Mouse (Mus musculus): Measurements from ENCODE around the gene Rpgrip1l. TPM values are rescaled to one million over a fixed set of nuclear protein-coding genes. Genes with fewer than 3 reads are reported as not detected.
A peak's percentile ranks its signal among the peaks of the same experiment; 100 is the strongest.

Gene Rpgrip1l
- total and polyA plus RNA-seq, 2 experiments from 2014 or later, result 9.1 to 9.6 TPM

DNA sequence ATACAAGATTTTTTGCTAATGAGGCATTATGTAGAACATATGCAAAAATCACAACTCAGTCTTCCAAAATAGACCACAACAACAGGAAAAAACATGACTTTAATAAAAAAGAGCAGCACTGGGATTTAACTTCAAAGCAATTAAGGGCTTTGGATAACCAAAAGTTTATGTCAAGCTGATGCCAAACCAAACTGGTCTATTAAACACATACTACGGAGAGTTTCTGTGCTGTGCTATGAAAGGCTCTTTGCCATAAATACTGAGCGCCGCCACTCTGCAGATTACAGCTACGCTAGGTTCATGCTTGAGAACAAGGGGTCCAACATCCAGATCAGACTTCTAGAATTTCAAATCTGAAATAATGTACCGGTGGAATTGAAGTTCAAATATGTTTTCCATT is 17.3 kb downstream of the Rpgrip1l start:
- no peak overlapping the region for H3K4me3 ChIP-seq (ENCODE audit: low read depth, low read length)
- H3K4me2 ChIP-seq (ENCODE audit: low read depth), result no peak overlapping the region
- H3K27me3 ChIP-seq (ENCODE audit: insufficient read depth, low read length), result no peaks in the 10 kb centered on the region
- DNase-seq (no peak), ATAC-seq (no peak)
- no peaks in the 10 kb centered on the region for H3K9me3 ChIP-seq (ENCODE audit: low read length)
- TF ChIP-seq CTCF (IDR thresholded peaks at IDR 0.05; ENCODE audit: low read depth), result no peak
- H3K27ac ChIP-seq (ENCODE audit: low read depth, low read length), result no peak overlapping the region
- H3K36me3 ChIP-seq (ENCODE audit: insufficient read depth), result peaks cover 10% of the 10 kb centered on the region
- 88% methylated on average over 5 of the region's 5 CpGs for WGBS
- H3K9ac ChIP-seq, result no peak overlapping the region
- H3K4me1 ChIP-seq (ENCODE audit: insufficient read depth), result no peaks in the 10 kb centered on the region

DNA sequence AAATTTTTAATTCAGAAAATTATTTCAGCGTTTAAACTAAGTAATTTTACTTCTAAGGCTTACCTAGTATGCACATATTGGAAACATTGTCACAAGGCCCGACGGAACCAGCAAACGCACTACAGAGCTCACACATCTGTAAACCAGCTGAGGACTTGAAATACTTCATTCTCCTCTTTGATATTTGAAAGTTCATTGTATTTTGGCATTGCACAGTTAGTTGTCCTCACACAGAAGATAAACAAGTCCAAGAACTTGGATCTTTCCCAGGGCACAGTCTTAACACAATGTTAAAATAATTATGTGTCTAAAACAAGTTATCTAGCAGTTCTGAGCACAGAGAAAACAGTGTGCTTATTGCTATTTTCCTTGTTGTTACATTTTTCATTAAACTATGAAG is 22.5 kb downstream of the Rpgrip1l start:
- DNase-seq (no peak), ATAC-seq (no peak)
- Histone ChIP-seq H3K27ac (ENCODE audit: low read depth, low read length) (no peak overlapping the region), H3K27me3 (ENCODE audit: insufficient read depth, low read length) (no peaks in the 10 kb centered on the region), H3K9me3 (ENCODE audit: low read length) (no peaks in the 10 kb centered on the region), H3K4me3 (ENCODE audit: low read depth, low read length) (no peak overlapping the region), H3K4me2 (ENCODE audit: low read depth) (no peak overlapping the region), H3K4me1 (ENCODE audit: insufficient read depth) (no peaks in the 10 kb centered on the region), H3K36me3 (ENCODE audit: insufficient read depth) (peaks cover 8% of the 10 kb centered on the region), H3K9ac (no peak overlapping the region)
- TF ChIP-seq CTCF (IDR thresholded peaks at IDR 0.05; ENCODE audit: low read depth), result no peak
- 91% methylated on average over 4 of the region's 4 CpGs for WGBS

DNA sequence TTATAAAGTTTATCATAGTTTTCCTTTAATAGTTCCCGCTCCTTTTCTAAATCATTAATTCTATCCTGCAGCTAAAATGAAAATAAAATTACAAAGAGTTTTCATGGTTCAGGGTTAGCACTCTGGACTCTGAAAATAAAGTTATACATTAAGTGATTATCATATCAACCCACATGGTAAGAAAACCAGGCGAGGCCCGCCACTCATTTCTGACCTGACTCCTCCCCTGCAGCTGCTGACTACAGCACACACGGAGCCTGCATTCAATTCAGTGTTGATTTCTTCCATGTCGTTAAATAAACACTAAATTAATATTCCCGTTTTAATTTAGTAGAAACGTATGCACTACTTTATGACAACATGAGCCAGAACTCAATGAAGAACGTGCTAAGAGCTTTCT is 26.8 kb downstream of the Rpgrip1l start:
- 70% methylated on average over 8 of the region's 8 CpGs for WGBS
- Histone ChIP-seq H3K36me3 (ENCODE audit: insufficient read depth) (peaks cover 8% of the 10 kb centered on the region; the same call in 1 of the 2 replicates), H3K4me3 (ENCODE audit: low read depth, low read length) (no peak overlapping the region), H3K4me2 (ENCODE audit: low read depth) (no peak overlapping the region), H3K27ac (ENCODE audit: low read depth, low read length) (no peak overlapping the region), H3K4me1 (ENCODE audit: insufficient read depth) (peaks cover 3% of the 10 kb centered on the region; the same call in 1 of the 2 replicates), H3K9ac (no peak overlapping the region), H3K9me3 (ENCODE audit: low read length) (no peaks in the 10 kb centered on the region), H3K27me3 (ENCODE audit: insufficient read depth, low read length) (no peaks in the 10 kb centered on the region)
- ATAC-seq (no peak), DNase-seq (no peak)
- no peak for TF ChIP-seq CTCF (IDR thresholded peaks at IDR 0.05; ENCODE audit: low read depth)

DNA sequence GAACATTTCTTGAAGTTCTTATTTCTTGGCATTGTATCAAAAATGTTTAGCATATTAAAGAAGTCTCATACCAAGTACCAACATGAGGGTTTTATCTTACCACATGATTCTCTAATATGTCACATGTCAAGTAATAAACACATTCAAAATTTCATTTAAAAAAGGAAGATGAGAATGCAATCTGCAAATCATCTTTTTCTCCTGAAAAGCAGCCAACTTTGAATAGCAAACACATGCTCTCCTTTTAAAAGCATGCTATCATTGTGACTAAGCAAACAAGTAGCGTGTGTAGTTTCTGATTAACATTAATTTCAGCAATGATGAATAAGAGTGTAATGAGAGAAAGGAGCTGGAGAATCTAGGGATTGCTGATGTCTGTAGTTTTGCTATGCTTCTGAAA is 29.2 kb downstream of the Rpgrip1l start:
- H3K4me3 ChIP-seq (ENCODE audit: low read depth, low read length), result no peak overlapping the region
- 41% methylated on average over 1 of the region's 1 CpGs for WGBS
- H3K9me3 ChIP-seq (ENCODE audit: low read length), result no peaks in the 10 kb centered on the region
- H3K27ac ChIP-seq (ENCODE audit: low read depth, low read length), result no peak overlapping the region
- no peaks in the 10 kb centered on the region for H3K27me3 ChIP-seq (ENCODE audit: insufficient read depth, low read length)
- ATAC-seq, result peak; percentile 48; the same call in 1 of the 2 replicates
- H3K36me3 ChIP-seq (ENCODE audit: insufficient read depth), result peaks cover 8% of the 10 kb centered on the region; the same call in 1 of the 2 replicates
- H3K4me2 ChIP-seq (ENCODE audit: low read depth), result no peak overlapping the region
- peak; percentile 27 for DNase-seq
- peaks cover 3% of the 10 kb centered on the region; the same call in 1 of the 2 replicates for H3K4me1 ChIP-seq (ENCODE audit: insufficient read depth)
- H3K9ac ChIP-seq, result no peak overlapping the region
- TF ChIP-seq CTCF (IDR thresholded peaks at IDR 0.05; ENCODE audit: low read depth), result no peak

DNA sequence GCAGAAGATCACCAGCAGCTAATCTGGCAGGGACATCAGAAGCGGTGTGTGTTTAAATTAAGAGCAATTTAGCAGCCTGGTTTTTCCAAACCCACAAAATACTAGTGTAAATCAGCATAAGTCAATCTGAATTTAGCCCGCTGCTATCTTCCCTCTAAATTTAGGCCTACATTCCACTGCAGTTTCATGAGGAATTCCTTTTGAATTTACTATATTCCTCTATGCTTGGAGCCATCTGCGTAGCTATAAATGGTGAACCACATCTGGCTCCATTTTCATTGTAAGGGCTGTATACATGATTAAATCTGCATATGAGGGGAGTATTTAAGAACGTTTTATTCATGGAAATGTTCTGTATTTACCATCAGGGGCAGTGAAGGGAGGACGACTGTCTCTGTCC is 30.4 kb downstream of the Rpgrip1l start:
- H3K9ac ChIP-seq, result no peak overlapping the region
- TF ChIP-seq CTCF (IDR thresholded peaks at IDR 0.05; ENCODE audit: low read depth), result no peak
- H3K4me1 ChIP-seq (ENCODE audit: insufficient read depth), result peaks cover 9% of the 10 kb centered on the region; the same call in 1 of the 2 replicates
- H3K4me3 ChIP-seq (ENCODE audit: low read depth, low read length), result no peak overlapping the region
- H3K4me2 ChIP-seq (ENCODE audit: low read depth), result no peak overlapping the region
- 0 out of 2 replicates have a peak overlapping the region, but pooled peaks have one; percentile 35 for H3K27ac ChIP-seq (ENCODE audit: low read depth, low read length)
- 60% methylated on average over 5 of the region's 5 CpGs for WGBS
- DNase-seq, result peak; percentile 54
- ATAC-seq, result peak; percentile 65
- no peaks in the 10 kb centered on the region for H3K27me3 ChIP-seq (ENCODE audit: insufficient read depth, low read length)
- H3K36me3 ChIP-seq (ENCODE audit: insufficient read depth), result peaks cover 7% of the 10 kb centered on the region; the same call in 1 of the 2 replicates
- no peaks in the 10 kb centered on the region for H3K9me3 ChIP-seq (ENCODE audit: low read length)

DNA sequence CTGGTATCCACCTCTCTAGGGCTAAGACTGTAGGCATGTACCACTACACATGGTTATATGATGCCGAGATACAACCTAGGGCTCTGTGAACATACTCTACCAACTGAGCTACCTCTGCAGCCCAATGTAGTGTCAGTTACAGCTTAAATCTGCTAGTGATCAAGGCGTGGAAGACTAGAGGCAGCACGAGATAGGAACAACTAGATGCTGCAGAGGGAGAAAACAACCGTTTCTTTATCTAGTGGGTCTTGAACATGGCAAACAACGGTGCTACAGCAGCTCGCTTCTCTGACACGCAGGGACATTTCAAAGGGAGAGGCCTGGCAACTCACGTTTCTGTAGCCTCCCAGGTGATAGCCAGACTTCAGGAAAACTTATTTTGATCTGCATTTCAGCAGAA is 31.5 kb downstream of the Rpgrip1l start:
- Histone ChIP-seq H3K4me2 (ENCODE audit: low read depth) (no peak overlapping the region), H3K9me3 (ENCODE audit: low read length) (no peaks in the 10 kb centered on the region), H3K4me3 (ENCODE audit: low read depth, low read length) (no peak overlapping the region), H3K36me3 (ENCODE audit: insufficient read depth) (no peaks in the 10 kb centered on the region), H3K27me3 (ENCODE audit: insufficient read depth, low read length) (no peaks in the 10 kb centered on the region), H3K27ac (ENCODE audit: low read depth, low read length) (no peak overlapping the region), H3K4me1 (ENCODE audit: insufficient read depth) (peaks cover 9% of the 10 kb centered on the region; the same call in 1 of the 2 replicates), H3K9ac (no peak overlapping the region)
- no peak for TF ChIP-seq CTCF (IDR thresholded peaks at IDR 0.05; ENCODE audit: low read depth)
- DNase-seq, result no peak
- 88% methylated on average over 8 of the region's 8 CpGs for WGBS
- ATAC-seq, result no peak

DNA sequence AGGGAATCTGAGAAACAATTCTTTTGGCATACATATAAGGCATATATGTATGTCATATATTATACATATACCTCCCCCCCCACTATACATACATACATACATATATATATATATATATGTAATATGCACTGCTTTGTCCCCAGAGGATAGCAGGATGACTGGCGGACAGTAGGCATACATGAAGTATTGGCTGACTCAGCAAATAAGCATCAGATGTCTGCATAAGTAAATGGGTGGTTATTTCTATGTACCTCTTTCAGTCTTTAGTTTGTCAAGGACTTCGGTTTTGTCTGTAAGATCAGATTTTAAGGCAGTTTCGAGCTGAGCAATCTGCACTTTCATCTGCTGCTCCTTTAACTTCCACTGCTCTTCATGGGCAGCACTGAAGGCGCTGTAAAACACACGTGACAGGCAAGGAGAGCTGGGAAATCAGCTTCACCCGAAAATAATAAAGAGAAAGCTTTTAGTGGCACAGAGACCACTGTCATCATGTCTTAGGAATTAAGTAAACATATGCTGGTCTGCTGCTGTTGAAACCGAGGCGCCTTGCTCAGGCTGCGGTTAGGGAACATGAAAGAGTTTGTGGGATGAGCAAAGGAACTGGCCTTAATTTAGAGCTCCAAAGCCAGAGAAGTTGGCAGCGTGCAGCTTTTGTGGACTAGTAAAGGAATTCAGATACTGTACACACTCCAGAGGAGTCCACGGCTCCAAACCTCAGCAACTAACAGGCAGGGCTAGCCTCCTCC is 32.4 kb downstream of the Rpgrip1l start:
- ATAC-seq (no peak), DNase-seq (no peak)
- Histone ChIP-seq H3K36me3 (ENCODE audit: insufficient read depth) (no peaks in the 10 kb centered on the region), H3K9me3 (ENCODE audit: low read length) (no peaks in the 10 kb centered on the region), H3K27ac (ENCODE audit: low read depth, low read length) (no peak overlapping the region), H3K4me1 (ENCODE audit: insufficient read depth) (peaks cover 9% of the 10 kb centered on the region; the same call in 1 of the 2 replicates), H3K4me3 (ENCODE audit: low read depth, low read length) (no peak overlapping the region), H3K9ac (no peak overlapping the region), H3K27me3 (ENCODE audit: insufficient read depth, low read length) (no peaks in the 10 kb centered on the region), H3K4me2 (ENCODE audit: low read depth) (no peak overlapping the region)
- no peak for TF ChIP-seq CTCF (IDR thresholded peaks at IDR 0.05; ENCODE audit: low read depth)
- WGBS, result 77% methylated on average over 11 of the region's 11 CpGs
